Mouse (Mus musculus) embryonic facial prominence, embryonic 12.5 days (tissue): ENCODE results near the gene Mnat1. TPM values are rescaled to one million over a fixed set of nuclear protein-coding genes. Genes with fewer than 3 reads are reported as not detected.
"Not testable (repeated sequence)": the region's sequence is repeated elsewhere in the genome, so short reads cannot be mapped to it uniquely, and the experiment has no call there.

Experiments
- ATAC-seq: fragments of 200-750 bp; cut with Nextera tagmentation; 2 replicates; pipeline ENCODE4 v1.8.0; 2017; ENCODE audit not compliant: insufficient number of reproducible peaks, insufficient read depth, low FRiP score, low TSS enrichment
- H3K27ac ChIP-seq: fragments of 300-500 bp; sonication (generic); 2 replicates; pipeline ENCODE4 v1.5.1; 2016; ENCODE audit warnings: mild to moderate bottlenecking
- H3K27me3 ChIP-seq: fragments of 300-500 bp; sonication (generic); 2 replicates; pipeline ENCODE4 v1.6.1; 2016; ENCODE audit warnings: mild to moderate bottlenecking, moderate library complexity
- H3K36me3 ChIP-seq: fragments of 300-500 bp; sonication (generic); 2 replicates; pipeline ENCODE4 v1.6.1; 2016; ENCODE audit warnings: mild to moderate bottlenecking
- H3K4me1 ChIP-seq: fragments of 300-500 bp; sonication (generic); 2 replicates; pipeline ENCODE4 v1.6.1; 2016
- H3K4me2 ChIP-seq: fragments of 300-500 bp; sonication (generic); replicated peaks from 2 replicates; pipeline ENCODE4 v1.6.1; 2016; ENCODE audit warnings: mild to moderate bottlenecking, moderate library complexity
- H3K4me3 ChIP-seq: fragments of 300-500 bp; sonication (generic); 2 replicates; pipeline ENCODE4 v1.5.1; 2016; ENCODE audit warnings: mild to moderate bottlenecking
- H3K9ac ChIP-seq: fragments of 300-500 bp; sonication (generic); 2 replicates; pipeline ENCODE4 v1.6.1; 2016; ENCODE audit warnings: mild to moderate bottlenecking, moderate library complexity
- H3K9me3 ChIP-seq: fragments of 300-500 bp; sonication (generic); 2 replicates; pipeline ENCODE4 v1.6.1; 2016; ENCODE audit warnings: mild to moderate bottlenecking, moderate library complexity
- WGBS: fragments of 180-500 bp; shearing (Covaris S2); methylation state at CpG from one replicate; pipeline ENCODE4 v1.1.7; 2016; 5-methylcytosine and 5-hydroxymethylcytosine counted together
- polyA plus RNA-seq: library from polyadenylated mRNA; unstranded; fragments of >200 nt; fragmentation: Nextera tagmentation; extraction: Ambion mirVana; gene quantifications from 2 replicates; pipeline ENCODE4 v1.2.1, GENCODE M21; 2016

Mnat1 gene
- polyA plus RNA-seq, 1 experiment from 2014 or later = 39.5 TPM

DNA sequence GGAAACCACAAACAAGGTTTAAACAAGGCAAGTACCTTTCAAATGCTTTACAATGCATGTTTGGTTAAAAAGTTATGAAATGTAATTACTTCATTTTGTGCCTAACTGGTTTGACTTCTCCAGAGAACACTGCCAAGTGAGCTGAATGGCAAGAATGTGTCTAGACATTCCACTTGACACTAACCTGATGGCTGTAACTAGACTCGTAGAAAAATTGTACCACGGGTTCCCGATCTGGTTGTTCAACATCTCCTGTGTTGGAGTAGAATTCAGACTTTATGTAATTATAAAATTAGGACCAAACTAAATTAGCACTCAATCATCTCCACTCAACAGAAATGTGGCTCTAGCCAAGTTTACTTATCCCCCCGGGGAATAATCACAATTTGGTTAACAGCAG is 24.9 kb upstream of the Mnat1 start:
- H3K4me3 ChIP-seq = no peak overlapping the region
- H3K27me3 ChIP-seq = no peaks in the 10 kb centered on the region
- H3K36me3 ChIP-seq = peaks cover 26% of the 10 kb centered on the region
- H3K9ac ChIP-seq = no peak overlapping the region
- no peak overlapping the region for H3K4me2 ChIP-seq
- no peaks in the 10 kb centered on the region for H3K4me1 ChIP-seq
- H3K9me3 ChIP-seq = peaks cover 5% of the 10 kb centered on the region; the same call in 1 of the 2 replicates
- no peak for ATAC-seq
- no peak overlapping the region for H3K27ac ChIP-seq
- WGBS = 74% methylated on average over 4 of the region's 4 CpGs

DNA sequence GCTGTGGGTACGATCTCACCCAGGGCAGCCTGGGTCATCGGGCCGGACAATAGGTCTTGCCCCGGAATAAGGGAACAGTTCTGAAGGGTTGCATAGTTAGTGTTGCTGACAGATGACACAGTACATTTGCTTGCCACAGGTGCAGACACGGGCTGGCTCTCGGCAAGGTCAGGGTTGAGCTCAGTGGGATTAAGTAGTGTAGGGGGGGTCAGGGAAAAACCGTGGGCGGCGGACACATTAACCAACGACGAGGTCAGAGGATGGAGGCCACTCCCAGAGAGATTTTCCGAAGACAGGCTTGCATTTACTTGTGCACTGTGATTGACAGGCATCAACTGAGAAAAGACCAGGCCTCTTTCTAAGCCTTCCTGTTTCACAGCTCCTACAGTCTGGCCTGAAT is 19.8 kb upstream of the Mnat1 start:
- Histone ChIP-seq H3K27me3 (no peaks in the 10 kb centered on the region), H3K4me3 (no peak overlapping the region), H3K36me3 (peaks cover 58% of the 10 kb centered on the region), H3K4me1 (peaks cover 9% of the 10 kb centered on the region; the same call in 1 of the 2 replicates), H3K9ac (no peak overlapping the region), H3K9me3 (peaks cover 8% of the 10 kb centered on the region; the same call in 1 of the 2 replicates), H3K27ac (no peak overlapping the region), H3K4me2 (no peak overlapping the region)
- WGBS = 59% methylated on average over 12 of the region's 12 CpGs
- ATAC-seq = 0 out of 2 replicates have a peak, but pooled peaks have one; percentile 47

DNA sequence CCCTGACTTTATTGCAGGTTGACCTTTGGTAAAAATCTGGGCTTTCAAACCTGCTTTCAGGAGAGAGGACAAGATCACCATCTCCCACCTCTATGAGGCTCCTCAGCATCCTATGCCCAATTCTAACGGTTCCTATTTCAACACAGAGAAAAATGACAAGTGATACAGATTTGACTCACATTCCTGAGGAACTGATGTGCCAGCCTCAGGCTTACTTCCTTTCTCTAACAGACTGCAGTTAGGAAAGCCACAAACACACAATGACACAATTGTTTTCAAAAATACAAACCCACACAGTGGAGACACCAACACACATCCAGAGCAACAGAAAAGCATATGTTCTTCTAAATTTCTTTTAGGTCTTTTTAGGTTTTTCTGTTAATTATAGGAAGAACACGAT is 15.7 kb upstream of the Mnat1 start:
- no peak overlapping the region for H3K9ac ChIP-seq
- ATAC-seq = no peak
- H3K36me3 ChIP-seq = peaks cover 44% of the 10 kb centered on the region
- no peak overlapping the region for H3K4me3 ChIP-seq
- H3K4me1 ChIP-seq = peaks cover 29% of the 10 kb centered on the region
- peaks cover 8% of the 10 kb centered on the region; the same call in 1 of the 2 replicates for H3K9me3 ChIP-seq
- H3K27ac ChIP-seq = no peak overlapping the region
- no peaks in the 10 kb centered on the region for H3K27me3 ChIP-seq
- 38% methylated on average over 2 of the region's 2 CpGs for WGBS
- H3K4me2 ChIP-seq = no peak overlapping the region

DNA sequence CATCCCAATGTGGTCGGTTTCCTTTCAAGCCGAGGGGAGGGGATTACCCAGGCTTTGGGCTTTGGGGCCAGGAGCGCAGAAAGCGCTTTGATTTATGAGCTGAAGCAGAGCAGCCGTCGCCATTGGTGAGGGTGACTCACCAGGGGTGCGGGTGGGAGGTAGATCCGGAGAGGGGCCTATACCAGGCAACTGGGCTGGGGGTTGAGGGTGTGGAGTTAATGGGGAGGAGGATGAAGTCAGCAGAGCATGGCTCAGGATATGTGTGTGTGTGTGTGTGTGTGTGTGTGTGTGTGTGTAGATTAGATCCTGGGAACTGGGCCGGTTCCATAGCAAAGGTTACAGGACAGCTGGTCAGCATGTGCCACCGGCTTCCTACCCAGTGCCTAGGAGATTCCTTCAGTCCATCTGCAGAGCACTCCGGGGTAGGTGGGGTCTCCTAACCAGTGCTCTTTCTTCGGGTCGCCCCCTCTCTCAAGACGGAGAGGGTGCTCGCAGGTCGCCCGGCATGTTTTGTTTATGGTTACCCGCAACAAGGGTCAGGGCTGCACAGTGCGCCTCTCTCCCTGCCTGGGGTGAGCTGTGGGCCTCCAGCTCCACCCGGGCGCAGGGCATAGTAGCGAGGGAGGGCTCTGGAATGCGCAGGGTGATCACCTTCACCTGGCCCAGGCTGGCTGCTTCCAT is 12.9 kb upstream of the Mnat1 start:
- H3K4me2 ChIP-seq = peak overlapping the region; percentile 93
- WGBS = 2% methylated on average over 23 of the region's 23 CpGs
- peak overlapping the region; percentile 88 for H3K4me3 ChIP-seq
- H3K27me3 ChIP-seq = no peaks in the 10 kb centered on the region
- ATAC-seq = peak; percentile 55; the same call in 1 of the 2 replicates
- peaks cover 28% of the 10 kb centered on the region for H3K4me1 ChIP-seq
- H3K9ac ChIP-seq = peak overlapping the region; percentile 84
- H3K9me3 ChIP-seq = no peaks in the 10 kb centered on the region
- peaks cover 25% of the 10 kb centered on the region for H3K36me3 ChIP-seq
- H3K27ac ChIP-seq = peak overlapping the region; percentile 97

DNA sequence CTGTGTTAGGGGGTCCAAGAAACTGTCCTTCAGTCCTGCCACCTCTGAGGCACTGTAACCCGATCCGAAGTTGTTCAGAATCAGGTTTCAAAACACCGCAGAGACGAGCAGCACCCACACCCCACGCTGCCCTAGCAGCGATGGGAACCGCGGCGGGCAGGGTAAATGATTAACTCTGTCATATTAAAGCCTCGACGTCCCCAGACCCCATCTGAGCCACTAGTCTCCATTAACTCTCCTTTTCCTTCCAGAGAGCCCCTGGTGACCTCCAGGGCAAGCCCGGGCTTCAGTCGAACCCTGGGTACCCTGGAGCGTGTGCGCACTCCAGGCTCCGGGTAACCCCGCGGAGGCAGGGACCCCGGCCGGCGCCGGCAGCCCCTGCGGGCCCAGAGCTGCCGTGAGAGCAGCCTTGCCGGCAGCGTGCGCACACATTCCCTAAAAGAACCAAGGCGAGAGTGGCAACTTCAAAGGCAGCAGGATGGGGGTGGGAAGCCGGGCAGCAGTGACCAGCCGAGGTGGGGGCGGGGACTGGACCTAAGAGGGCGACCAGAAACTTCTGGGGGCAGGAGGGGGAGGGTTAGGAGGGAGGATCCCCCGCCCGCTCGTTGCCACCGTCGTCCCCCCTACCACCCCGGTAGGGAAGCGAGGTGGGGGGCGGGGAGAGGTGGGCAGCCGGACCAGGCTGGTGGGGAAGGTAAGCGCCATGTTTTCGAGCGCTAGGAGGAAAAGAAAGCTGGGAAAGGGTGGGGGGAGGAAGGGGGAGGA is 11.8 kb upstream of the Mnat1 start:
- Histone ChIP-seq H3K27ac (peak overlapping the region; percentile 97), H3K4me2 (peak overlapping the region; percentile 93), H3K36me3 (peaks cover 19% of the 10 kb centered on the region; the same call in 1 of the 2 replicates), H3K9me3 (no peaks in the 10 kb centered on the region), H3K9ac (peak overlapping the region; percentile 84), H3K4me3 (peak overlapping the region; percentile 88), H3K27me3 (no peaks in the 10 kb centered on the region), H3K4me1 (peaks cover 28% of the 10 kb centered on the region)
- under 1% methylated on average over 43 of the region's 44 CpGs for WGBS
- ATAC-seq = no peak

DNA sequence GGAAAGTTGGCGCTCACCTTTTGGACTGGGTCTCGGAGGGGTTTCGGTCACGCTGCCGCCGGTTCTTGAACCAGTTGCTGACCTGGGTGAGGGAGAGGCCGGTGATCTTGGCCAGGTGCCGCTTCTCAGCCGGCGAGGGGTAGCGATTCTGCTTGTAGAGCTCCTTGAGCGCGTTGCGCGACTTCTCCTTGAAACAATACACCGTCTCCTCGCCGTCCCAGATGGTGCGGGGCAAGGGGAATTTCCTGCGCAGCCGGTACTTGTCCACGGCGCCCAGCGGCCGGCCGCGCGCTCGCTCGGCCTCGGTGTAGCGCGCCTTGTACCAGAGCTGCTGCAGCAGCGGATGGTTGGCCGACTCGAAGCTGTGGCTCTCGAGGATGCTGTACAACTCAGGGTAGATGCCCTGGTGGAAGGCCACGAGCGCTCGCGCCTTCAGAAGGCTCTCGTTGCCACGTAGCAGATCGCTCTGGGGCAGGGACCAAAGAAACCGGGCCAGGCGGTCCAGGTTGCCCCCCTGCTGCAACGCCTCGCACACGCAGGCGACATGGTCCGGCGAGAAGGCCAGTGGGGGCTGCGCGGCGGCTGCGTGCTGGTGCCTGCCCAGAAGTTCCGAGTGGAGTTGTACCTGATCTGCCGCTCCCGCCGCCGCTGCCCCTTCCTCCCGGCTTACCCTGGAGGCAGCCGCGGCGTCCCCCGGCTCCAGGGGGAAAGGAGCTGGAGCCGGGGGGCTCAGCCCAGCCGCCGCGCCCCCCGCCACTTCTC is 11.0 kb upstream of the Mnat1 start:
- H3K9ac ChIP-seq = peak overlapping the region; percentile 84
- peaks cover 12% of the 10 kb centered on the region; the same call in 1 of the 2 replicates for H3K36me3 ChIP-seq
- peaks cover 28% of the 10 kb centered on the region for H3K4me1 ChIP-seq
- peak overlapping the region; percentile 88 for H3K4me3 ChIP-seq
- WGBS = under 1% methylated on average over 67 of the region's 71 CpGs
- H3K27me3 ChIP-seq = no peaks in the 10 kb centered on the region
- ATAC-seq = peak; percentile 25; the same call in 1 of the 2 replicates
- peak overlapping the region; percentile 97 for H3K27ac ChIP-seq
- peak overlapping the region; percentile 93 for H3K4me2 ChIP-seq
- no peaks in the 10 kb centered on the region for H3K9me3 ChIP-seq

DNA sequence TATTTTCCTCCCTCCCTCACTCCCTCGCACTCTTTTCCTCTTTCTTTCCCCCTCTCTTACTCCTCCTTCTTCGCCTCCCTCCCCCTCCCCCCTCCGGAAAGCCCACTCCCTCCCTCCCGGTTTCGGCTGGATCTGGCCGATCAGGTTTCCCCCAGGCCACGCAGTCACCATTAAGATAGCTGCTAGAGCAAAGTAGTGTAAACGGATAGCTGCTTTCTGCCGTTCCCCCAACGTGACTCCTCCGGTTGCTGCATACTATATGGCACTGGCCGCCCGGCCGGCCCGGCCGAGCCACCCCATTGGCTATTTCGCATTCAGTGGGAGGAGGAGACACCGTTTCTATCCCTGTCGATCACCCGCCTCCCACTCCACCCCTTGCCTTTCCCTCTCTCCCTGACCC is 10.3 kb upstream of the Mnat1 start, which contains the start of gene Six4:
Six4 (minus strand) TSS at position 261 of the 400 bp plus-strand sequence.
- H3K36me3 ChIP-seq = peaks cover 9% of the 10 kb centered on the region; the same call in 1 of the 2 replicates
- peak within 1 kb of the TSS; percentile 84 for H3K9ac ChIP-seq
- peak within 1 kb of the TSS; percentile 93 for H3K4me2 ChIP-seq
- no peaks in the 10 kb centered on the region for H3K27me3 ChIP-seq
- H3K27ac ChIP-seq = peak within 1 kb of the TSS; percentile 97
- under 1% methylated on average over 20 of the region's 20 CpGs for WGBS
- H3K4me1 ChIP-seq = peaks cover 28% of the 10 kb centered on the region
- ATAC-seq = peak; percentile 89
- H3K9me3 ChIP-seq = no peaks in the 10 kb centered on the region
- H3K4me3 ChIP-seq = peak within 1 kb of the TSS; percentile 88

DNA sequence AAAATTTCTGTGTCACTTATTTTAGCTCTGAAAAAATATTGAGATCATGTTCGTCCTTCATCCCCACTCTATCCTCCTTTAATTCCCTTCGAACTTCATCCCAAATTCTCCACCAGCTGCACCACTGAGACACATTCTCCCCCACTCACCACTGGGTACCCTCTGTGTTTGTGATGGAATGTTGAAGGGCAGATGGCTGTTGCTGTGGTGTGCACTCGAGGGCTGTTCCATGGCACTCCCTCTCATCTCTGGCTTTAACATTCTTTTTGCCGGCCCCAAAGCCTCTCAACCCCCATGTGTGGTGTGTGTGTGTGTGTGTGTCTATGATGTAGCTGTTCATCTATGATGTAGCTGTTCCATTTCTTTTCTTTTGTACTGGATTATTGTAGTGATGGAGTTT is 1.7 kb downstream of the Mnat1 start:
- H3K36me3 ChIP-seq = no peaks in the 10 kb centered on the region
- H3K9ac ChIP-seq = no peak overlapping the region
- no peak for ATAC-seq
- no peak overlapping the region for H3K4me3 ChIP-seq
- no peaks in the 10 kb centered on the region for H3K27me3 ChIP-seq
- no peak overlapping the region for H3K27ac ChIP-seq
- WGBS = 68% methylated on average over 4 of the region's 4 CpGs
- H3K4me1 ChIP-seq = peaks cover 14% of the 10 kb centered on the region
- H3K9me3 ChIP-seq = no peaks in the 10 kb centered on the region
- H3K4me2 ChIP-seq = no peak overlapping the region

DNA sequence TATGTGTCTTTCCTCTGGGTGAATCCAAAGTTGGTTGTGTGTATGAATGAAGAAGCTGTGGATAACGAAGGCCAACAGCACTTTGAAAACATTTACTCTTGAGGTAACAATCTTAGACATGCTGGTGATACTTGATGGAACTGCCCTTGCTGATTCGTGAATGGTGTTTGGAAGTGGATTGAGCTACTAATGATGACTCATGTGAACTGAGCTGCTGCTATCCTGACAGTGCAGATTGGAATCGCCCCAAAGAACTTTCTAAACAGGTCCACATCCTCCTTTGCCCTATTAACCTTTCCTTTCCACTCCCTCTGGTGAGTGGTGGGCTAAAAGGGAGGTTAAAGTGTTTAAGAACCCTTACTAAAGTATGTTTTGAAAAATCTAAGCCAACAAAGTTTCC is 17.2 kb downstream of the Mnat1 start:
- Histone ChIP-seq H3K36me3 (0 out of 2 replicates have a peak, but pooled peaks cover 12% of the 10 kb centered on the region), H3K4me2 (no peak overlapping the region), H3K9ac (no peak overlapping the region), H3K9me3 (no peaks in the 10 kb centered on the region), H3K4me1 (no peaks in the 10 kb centered on the region), H3K4me3 (no peak overlapping the region), H3K27me3 (no peaks in the 10 kb centered on the region), H3K27ac (no peak overlapping the region)
- WGBS = 84% methylated on average over 3 of the region's 3 CpGs
- no peak for ATAC-seq

DNA sequence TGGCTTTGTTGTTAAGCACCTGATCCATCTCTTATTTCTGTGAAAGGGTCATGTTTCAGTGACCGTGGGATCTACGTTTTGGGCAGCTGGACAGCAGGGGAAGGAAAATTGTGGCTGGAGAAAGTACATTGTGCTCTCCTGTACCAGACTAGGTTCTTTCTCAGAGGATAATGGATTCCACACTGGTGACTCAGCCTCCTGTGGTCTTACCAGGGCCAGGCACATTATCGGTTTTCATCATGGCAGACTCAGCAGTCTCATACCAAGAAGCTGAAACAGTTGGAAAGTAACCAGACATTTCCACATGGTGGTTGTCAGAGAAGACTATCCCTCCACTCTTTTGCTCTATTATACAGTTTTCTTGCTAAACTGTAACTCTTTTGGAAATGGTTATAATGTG is 23.7 kb downstream of the Mnat1 start:
- WGBS = 23% methylated on average over 3 of the region's 3 CpGs

DNA sequence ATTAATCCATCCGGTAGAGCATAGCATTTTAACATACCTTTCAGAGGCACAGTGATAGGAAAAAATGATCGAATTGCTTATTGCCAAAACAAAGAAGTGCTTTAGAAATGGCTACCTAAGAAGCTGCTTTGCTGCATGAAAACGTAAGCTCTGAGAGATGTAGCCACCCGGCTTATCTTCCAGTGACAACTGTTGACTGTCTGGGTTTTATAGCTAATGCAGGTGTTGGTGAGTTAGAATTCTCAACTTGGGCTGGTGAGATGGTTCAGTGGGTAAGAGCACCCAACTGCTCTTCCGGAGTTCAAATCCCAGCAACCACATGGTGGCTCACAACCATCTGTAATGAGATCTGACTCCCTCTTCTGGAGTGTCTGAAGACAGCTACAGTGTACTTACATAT is 27.5 kb downstream of the Mnat1 start:
- H3K4me1 ChIP-seq, H3K9me3 ChIP-seq, H3K27ac ChIP-seq, H3K36me3 ChIP-seq, H3K4me3 ChIP-seq, H3K27me3 ChIP-seq, ATAC-seq, H3K9ac ChIP-seq, H3K4me2 ChIP-seq: not testable (repeated sequence)
- 81% methylated on average over 5 of the region's 5 CpGs for WGBS

More for the DNA sequence above, 23.7 kb downstream of the Mnat1 start:
- Histone ChIP-seq H3K27ac (no peak overlapping the region), H3K4me3 (no peak overlapping the region), H3K36me3 (0 out of 2 replicates have a peak, but pooled peaks cover 12% of the 10 kb centered on the region), H3K9ac (no peak overlapping the region), H3K9me3 (no peaks in the 10 kb centered on the region), H3K4me1 (no peaks in the 10 kb centered on the region), H3K4me2 (no peak overlapping the region), H3K27me3 (no peaks in the 10 kb centered on the region)
- ATAC-seq = no peak
